Mouse (Mus musculus) C2C12 (cell line): ENCODE measurements at regions not wholly inside any gene's neighbourhood (a gene's known extent, or its start where the extent isn't known, plus 50 kb on each side); places are given as distances from the start of the nearest gene placed in this dataset.

ENCODE experiments used
- H3K27me3 ChIP-seq: one replicate; pipeline ENCODE4 v1.6.1; 2011; ENCODE audit not compliant: control insufficient read depth, insufficient read depth, insufficient read length
- H3K36me3 ChIP-seq: one replicate; pipeline ENCODE4 v1.6.1; 2011; ENCODE audit not compliant: control insufficient read depth, insufficient read depth
- H3K4me3 ChIP-seq: one replicate; pipeline ENCODE4 v1.5.1; 2011; ENCODE audit warnings: mild to moderate bottlenecking, control low read depth; ENCODE audit not compliant: poor library complexity, insufficient read depth, severe bottlenecking
- H3K79me2 ChIP-seq: one replicate; pipeline ENCODE4 v1.6.1; 2011; ENCODE audit not compliant: control insufficient read depth, insufficient read depth
- H3K79me3 ChIP-seq: one replicate; pipeline ENCODE4 v1.6.1; 2011; ENCODE audit warnings: low read depth, control low read depth
- H3ac ChIP-seq: one replicate; pipeline ENCODE3; 2011; ENCODE audit warnings: low read depth; ENCODE audit not compliant: control insufficient read depth, insufficient read length
- CEBPB ChIP-seq: IDR thresholded peaks from one replicate; pipeline ENCODE4 v1.6.1; 2011; ENCODE audit warnings: low read depth, mild to moderate bottlenecking, control low read depth, moderate library complexity
- CTCF ChIP-seq: IDR thresholded peaks from one replicate; pipeline ENCODE4 v1.5.1; 2011; ENCODE audit not compliant: control insufficient read depth, insufficient read depth, insufficient read length
- FOSL1 ChIP-seq: IDR thresholded peaks from one replicate; pipeline ENCODE4 v1.8.0; 2011; ENCODE audit warnings: mild to moderate bottlenecking, low read length; ENCODE audit not compliant: poor library complexity, insufficient read depth, severe bottlenecking
- MAX ChIP-seq: IDR thresholded peaks from one replicate; pipeline ENCODE4 v1.6.1; 2011; ENCODE audit warnings: mild to moderate bottlenecking, control low read depth
- MYOD1 ChIP-seq: IDR thresholded peaks from one replicate; pipeline ENCODE4 v1.6.1; 2011; ENCODE audit warnings: low read depth; ENCODE audit not compliant: control insufficient read depth, insufficient read length
- MYOG ChIP-seq: IDR thresholded peaks from one replicate; pipeline ENCODE4 v1.6.1; 2011; ENCODE audit not compliant: control insufficient read depth, insufficient read length; ENCODE audit errors: extremely low read depth
- USF1 ChIP-seq: IDR thresholded peaks from one replicate; pipeline ENCODE4 v1.6.1; 2011; ENCODE audit warnings: low read depth, mild to moderate bottlenecking, control low read depth, moderate library complexity

DNA sequence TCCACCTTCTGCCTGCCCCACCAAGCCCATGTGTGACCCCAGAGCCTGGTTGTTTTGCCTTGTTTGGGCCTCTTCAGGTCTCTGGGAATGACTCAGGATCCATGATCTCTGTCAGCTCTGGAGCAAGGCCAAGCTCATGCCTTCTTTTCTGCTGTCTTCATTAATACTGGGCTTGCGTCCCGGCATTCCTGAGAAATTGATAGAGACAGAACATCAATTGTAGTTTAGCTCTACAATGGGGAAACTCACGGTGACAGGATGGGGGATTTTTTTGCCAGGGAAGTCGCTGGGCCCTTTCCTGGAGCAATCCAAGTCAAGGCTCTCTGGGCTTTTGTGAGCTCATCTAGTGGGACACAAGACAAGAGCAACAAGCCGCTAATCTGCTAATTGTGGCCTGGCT is 129.0 kb downstream of the Ttc32 start:
- H3K79me3 ChIP-seq, result no peaks in the 10 kb centered on the region
- H3ac ChIP-seq, result no peak overlapping the region
- no peak overlapping the region for H3K4me3 ChIP-seq
- no peaks in the 10 kb centered on the region for H3K79me2 ChIP-seq
- no peaks in the 10 kb centered on the region for H3K27me3 ChIP-seq
- TF ChIP-seq CEBPB (no peak), MYOD1 (no peak), CTCF (no peak), MAX (no peak), USF1 (no peak)
- H3K36me3 ChIP-seq, result no peaks in the 10 kb centered on the region

DNA sequence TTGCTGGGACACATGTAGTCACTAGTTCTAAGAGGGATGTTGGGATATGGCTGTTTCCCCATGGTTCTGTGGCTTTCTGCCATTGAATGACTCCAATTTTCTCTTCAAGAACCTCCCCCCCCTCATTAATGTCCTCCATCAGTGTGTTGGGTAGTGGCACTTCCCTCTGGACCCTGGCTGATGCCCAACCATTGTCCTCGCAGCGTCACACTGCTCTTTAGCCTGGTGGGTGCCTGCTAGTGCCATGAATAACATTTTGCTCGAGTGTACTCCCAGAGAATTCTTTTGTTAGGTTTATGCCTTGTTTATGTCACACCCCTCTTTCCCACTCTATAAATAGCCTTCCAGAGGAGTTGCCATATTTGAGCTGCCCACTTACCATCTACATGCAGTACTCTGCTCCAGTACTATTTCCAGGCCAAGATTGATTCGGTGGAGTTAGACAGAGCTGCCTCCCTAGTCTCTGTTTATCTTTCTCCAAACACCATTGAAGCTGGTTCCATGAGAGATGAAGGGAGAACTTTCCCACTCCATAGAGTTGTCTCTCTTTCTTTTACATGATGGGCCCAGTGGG is 135.7 kb downstream of the Ttc32 start:
- no peak for TF ChIP-seq MAX
- TF ChIP-seq MYOD1, result no peak
- no peak for TF ChIP-seq CTCF
- TF ChIP-seq CEBPB, result no peak
- TF ChIP-seq FOSL1, result no peak
- TF ChIP-seq USF1, result no peak
- no peak for TF ChIP-seq MYOG
- no peaks in the 10 kb centered on the region for H3K79me2 ChIP-seq

DNA sequence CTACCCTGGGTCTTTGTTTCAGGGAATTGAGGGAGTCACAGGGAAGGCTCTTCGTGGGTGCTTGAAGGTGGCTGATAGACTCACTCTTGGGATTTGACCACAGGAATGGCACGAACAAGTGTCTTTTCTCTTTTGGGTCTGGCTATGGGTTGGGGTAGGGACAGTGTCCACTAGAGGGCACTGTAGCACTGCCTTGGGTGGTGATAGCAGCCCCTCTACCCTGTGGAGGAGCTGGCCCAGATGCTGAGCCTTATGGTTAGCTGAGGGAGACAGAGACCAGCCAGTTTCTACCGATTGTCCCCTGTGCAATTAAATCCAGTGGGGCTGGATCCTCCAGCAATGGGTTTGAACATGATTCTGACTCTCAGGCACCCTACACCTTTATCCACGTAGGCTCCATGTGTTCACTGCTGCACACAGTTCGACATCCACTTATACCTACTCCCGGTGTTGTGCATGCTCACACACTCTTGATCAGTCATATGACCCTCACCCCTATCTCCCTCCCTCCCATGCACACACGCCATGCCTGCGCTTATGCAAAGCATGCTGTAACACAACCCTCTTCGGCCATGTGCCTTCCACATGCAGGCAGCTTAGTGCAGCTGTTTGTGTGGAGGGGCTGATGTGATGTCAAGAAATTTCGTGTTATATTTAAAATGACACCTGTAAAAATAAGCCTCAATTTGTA is 136.6 kb downstream of the Ttc32 start:
- TF ChIP-seq FOSL1 (no peak), CTCF (peak; percentile 56)
- H3ac ChIP-seq, result no peak overlapping the region

More for the DNA sequence above, 135.7 kb downstream of the Ttc32 start:
- Histone ChIP-seq H3K27me3 (no peaks in the 10 kb centered on the region), H3K79me3 (no peaks in the 10 kb centered on the region), H3K4me3 (no peak overlapping the region), H3K36me3 (no peaks in the 10 kb centered on the region), H3ac (no peak overlapping the region)

DNA sequence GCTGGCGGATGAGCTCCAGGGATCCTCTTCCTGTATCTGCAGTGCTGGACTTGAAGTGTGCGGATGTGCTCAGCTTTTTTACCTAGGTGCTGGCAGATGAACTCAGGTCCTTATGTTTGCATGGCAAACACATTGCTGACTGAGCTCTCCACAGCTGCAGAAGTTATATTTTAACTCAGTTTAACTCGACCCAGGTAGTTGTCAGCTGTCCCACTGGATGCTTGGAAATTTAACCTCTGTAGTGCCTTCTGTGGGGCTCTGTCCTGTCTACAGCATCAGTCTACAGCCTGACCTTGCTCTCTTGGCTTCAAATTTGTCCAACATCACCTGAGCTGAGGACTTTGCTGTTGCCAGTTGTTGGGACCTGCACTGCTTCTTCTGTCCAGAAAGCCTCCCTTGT is 139.2 kb downstream of the Ttc32 start:
- no peak for TF ChIP-seq CTCF
- no peak for TF ChIP-seq FOSL1
- TF ChIP-seq MYOG, result no peak
- TF ChIP-seq CEBPB, result no peak
- TF ChIP-seq MYOD1, result no peak
- no peak for TF ChIP-seq USF1
- no peak for TF ChIP-seq MAX
- H3K4me3 ChIP-seq, result no peak overlapping the region
- H3K27me3 ChIP-seq, result no peaks in the 10 kb centered on the region
- no peaks in the 10 kb centered on the region for H3K36me3 ChIP-seq
- no peak overlapping the region for H3ac ChIP-seq
- H3K79me2 ChIP-seq, result no peaks in the 10 kb centered on the region
- no peaks in the 10 kb centered on the region for H3K79me3 ChIP-seq

More for the DNA sequence above, 136.6 kb downstream of the Ttc32 start:
- Histone ChIP-seq H3K27me3 (no peaks in the 10 kb centered on the region), H3K4me3 (no peak overlapping the region), H3K79me2 (no peaks in the 10 kb centered on the region), H3K36me3 (no peaks in the 10 kb centered on the region), H3K79me3 (no peaks in the 10 kb centered on the region)

DNA sequence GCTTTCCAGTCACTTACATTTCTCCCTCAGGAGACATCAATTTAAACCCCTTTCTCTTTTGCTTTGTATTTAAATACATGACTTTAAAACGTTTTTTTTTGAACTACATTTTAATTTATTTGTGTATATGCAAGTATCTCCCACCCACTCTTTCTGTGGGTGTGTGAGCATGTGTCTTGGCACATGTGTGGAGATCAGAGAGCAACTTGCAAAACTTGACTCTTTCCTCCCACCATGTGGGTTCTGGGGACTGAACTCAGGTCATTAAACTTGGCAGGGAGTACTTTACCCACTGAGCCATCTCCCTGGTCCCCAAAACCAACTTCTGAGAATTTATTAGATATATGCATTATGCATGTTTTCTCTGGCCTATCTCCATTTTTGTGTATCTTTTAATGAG is 143.9 kb downstream of the Ttc32 start:
- TF ChIP-seq MAX, result no peak
- no peak for TF ChIP-seq MYOD1
- no peak for TF ChIP-seq USF1
- H3K79me3 ChIP-seq, result no peaks in the 10 kb centered on the region
- H3ac ChIP-seq, result no peak overlapping the region
- H3K36me3 ChIP-seq, result no peaks in the 10 kb centered on the region
- H3K4me3 ChIP-seq, result no peak overlapping the region
- H3K27me3 ChIP-seq, result no peaks in the 10 kb centered on the region
- H3K79me2 ChIP-seq, result no peaks in the 10 kb centered on the region

DNA sequence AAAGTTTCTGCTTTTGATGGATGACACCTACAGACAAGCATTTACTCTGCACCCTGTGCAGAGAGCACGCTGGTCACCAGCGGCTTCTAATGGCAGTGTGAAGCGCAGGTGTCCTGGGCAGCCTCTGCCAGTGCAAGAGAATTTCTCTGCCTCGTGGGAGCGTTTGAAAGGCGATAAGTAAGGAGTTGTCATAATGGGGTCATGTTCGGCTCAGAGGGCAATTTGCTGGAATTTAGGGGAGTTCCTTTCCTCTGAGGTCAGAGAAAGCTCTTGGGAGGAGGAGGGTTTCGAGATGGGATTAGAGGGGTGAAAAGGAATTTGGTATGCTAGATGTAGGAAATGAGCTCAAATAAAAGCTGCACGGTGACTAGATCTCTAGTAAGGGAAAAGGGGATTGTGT is 144.5 kb downstream of the Ttc32 start:
- H3K79me2 ChIP-seq, result no peaks in the 10 kb centered on the region
- H3K79me3 ChIP-seq, result no peaks in the 10 kb centered on the region
- H3K36me3 ChIP-seq, result no peaks in the 10 kb centered on the region
- H3ac ChIP-seq, result no peak overlapping the region
- H3K27me3 ChIP-seq, result no peaks in the 10 kb centered on the region
- H3K4me3 ChIP-seq, result no peak overlapping the region
- TF ChIP-seq MAX, result peak; percentile 85
- no peak for TF ChIP-seq FOSL1
- TF ChIP-seq USF1, result no peak
- peak; percentile 49 for TF ChIP-seq MYOD1
- no peak for TF ChIP-seq MYOG
- TF ChIP-seq CEBPB, result no peak
- TF ChIP-seq CTCF, result no peak
